In genomic region chr7:78599941-78600677, GRCm38 (mm10) we compare ENCODE assay signal across 27 mouse cellular contexts.
"Had no signal": no experiment of that assay in that cellular context is flagged by ENCODE, and none has a peak within 500 bp of the region (broad histone marks: within the 10 kb centered on the region; RNA-seq: fewer than 3 reads in every experiment).

No protein-coding gene starts in this region.

- H3K9me3 ChIP-seq: heart, embryonic 10.5 days; heart, embryonic 12.5 days; hindbrain, embryonic 10.5 days; hindbrain, embryonic 12.5 days; intestine, embryonic 15.5 days; limb, embryonic 10.5 days; limb, embryonic 12.5 days; liver, embryonic 13.5 days; liver, embryonic 15.5 days had no signal

- H3K36me3 ChIP-seq: heart, embryonic 10.5 days; heart, embryonic 12.5 days; hindbrain, embryonic 10.5 days; hindbrain, embryonic 12.5 days; intestine, embryonic 15.5 days; limb, embryonic 10.5 days; limb, embryonic 12.5 days; liver, embryonic 13.5 days; liver, embryonic 15.5 days had no signal

- DNase-seq: gastrocnemius, postnatal 10 days; gastrocnemius, postnatal 25 days; heart, adult 18-20 months; heart, postnatal 10 days; heart, postnatal 4 days; kidney, adult 18-20 months; kidney, adult 8-10 months; kidney, postnatal 10 days; kidney, postnatal 25 days; kidney, postnatal 4 days; liver; liver, embryonic 13.5 days; liver, postnatal 0 days; lung, adult 2 months had no signal

- H3K4me3 ChIP-seq: heart, embryonic 10.5 days; heart, embryonic 12.5 days; hindbrain, embryonic 10.5 days; hindbrain, embryonic 12.5 days; intestine, embryonic 15.5 days; layer of hippocampus, adult 2 months; limb, embryonic 10.5 days; limb, embryonic 12.5 days; liver, embryonic 13.5 days; liver, embryonic 15.5 days had no signal

- H3K4me2 ChIP-seq: heart, embryonic 12.5 days; hindbrain, embryonic 12.5 days; hindbrain, embryonic 14.5 days; intestine, embryonic 15.5 days; limb, embryonic 12.5 days; liver, embryonic 13.5 days; liver, embryonic 15.5 days had no signal

- H3K4me1 ChIP-seq: heart, embryonic 10.5 days; heart, embryonic 12.5 days; intestine, embryonic 15.5 days; liver, embryonic 13.5 days; liver, embryonic 15.5 days had no signal

- H3K9ac ChIP-seq: heart, embryonic 12.5 days; hindbrain, embryonic 12.5 days; hindbrain, embryonic 14.5 days; intestine, embryonic 15.5 days; limb, embryonic 12.5 days; liver, embryonic 13.5 days; liver, embryonic 15.5 days; liver, postnatal 0 days had no signal

- H3K27ac ChIP-seq: heart, embryonic 10.5 days; hindbrain, embryonic 10.5 days; hindbrain, embryonic 12.5 days; hindbrain, embryonic 14.5 days; intestine, embryonic 15.5 days; layer of hippocampus, adult 2 months; limb, embryonic 10.5 days; limb, embryonic 12.5 days; liver, embryonic 13.5 days; liver, embryonic 15.5 days had no signal

- ATAC-seq: hindbrain, embryonic 16.5 days; inflammation-experienced regulatory T-cells, adult 6 months; intestine, embryonic 15.5 days; intestine, postnatal 0 days; liver, postnatal 0 days had no signal
